Mouse (Mus musculus): ENCODE results near the gene Ccdc9. TPM values are rescaled to one million over a fixed set of nuclear protein-coding genes. Genes with fewer than 3 reads are reported as not detected.
A peak's percentile ranks its signal among the peaks of the same experiment; 100 is the strongest.
"Not testable (repeated sequence)": the region's sequence is repeated elsewhere in the genome, so short reads cannot be mapped to it uniquely, and the experiment has no call there.

Ccdc9 gene
- polyA plus RNA-seq, 1 experiment, result 24.3 TPM

- no peak overlapping the region for H3K4me3 ChIP-seq (ENCODE audit: insufficient read depth, low read depth, low read length)
- 88% methylated on average over 11 of the region's 11 CpGs for WGBS
- TF ChIP-seq POLR2A (IDR thresholded peaks at IDR 0.05; ENCODE audit: low read depth, low read length), result no peak
- TF ChIP-seq CTCF (conservative IDR thresholded peaks at IDR 0.05; ENCODE audit: insufficient read depth, insufficient read length, low read depth, low read length), result no peak
- H3K4me1 ChIP-seq (ENCODE audit: control insufficient read depth, insufficient read depth, low read length), result no peaks in the 10 kb centered on the region
- no peaks in the 10 kb centered on the region for H3K36me3 ChIP-seq (ENCODE audit: control insufficient read depth, insufficient read depth, low read length)
- no peak overlapping the region for H3K27ac ChIP-seq (ENCODE audit: insufficient read depth, low read depth, low read length)
- no peaks in the 10 kb centered on the region for H3K27me3 ChIP-seq (replicated peaks; ENCODE audit: control insufficient read depth, insufficient read depth, low read length)
- no peak for DNase-seq
Observed at GRCm38 (mm10) chr7:16265856-16266255, 20.7 kb downstream of the Ccdc9 start.

GRCm38 (mm10) chr7:16263843-16264242 is 22.8 kb downstream of the Ccdc9 start:
- 73% methylated on average over 5 of the region's 5 CpGs for WGBS
- TF ChIP-seq CTCF (conservative IDR thresholded peaks at IDR 0.05; ENCODE audit: insufficient read depth, insufficient read length, low read depth, low read length) (no peak), POLR2A (IDR thresholded peaks at IDR 0.05; ENCODE audit: low read depth, low read length) (no peak)

GRCm38 (mm10) chr7:16263015-16263787 is 23.4 kb downstream of the Ccdc9 start:
- DNase-seq, result peak; percentile 85
- H3K27me3 ChIP-seq (replicated peaks; ENCODE audit: control insufficient read depth, insufficient read depth, low read length), result no peaks in the 10 kb centered on the region
- 24% methylated on average over 8 of the region's 8 CpGs for WGBS

More at GRCm38 (mm10) chr7:16263843-16264242, 22.8 kb downstream of the Ccdc9 start:
- no peak for DNase-seq
- no peak overlapping the region for H3K27ac ChIP-seq (ENCODE audit: insufficient read depth, low read depth, low read length)
- H3K4me3 ChIP-seq (ENCODE audit: insufficient read depth, low read depth, low read length), result no peak overlapping the region
- no peaks in the 10 kb centered on the region for H3K36me3 ChIP-seq (ENCODE audit: control insufficient read depth, insufficient read depth, low read length)
- no peaks in the 10 kb centered on the region for H3K27me3 ChIP-seq (replicated peaks; ENCODE audit: control insufficient read depth, insufficient read depth, low read length)
- H3K4me1 ChIP-seq (ENCODE audit: control insufficient read depth, insufficient read depth, low read length), result no peaks in the 10 kb centered on the region

GRCm38 (mm10) chr7:16261097-16261496 is 25.5 kb downstream of the Ccdc9 start:
- TF ChIP-seq CTCF (conservative IDR thresholded peaks at IDR 0.05; ENCODE audit: insufficient read depth, insufficient read length, low read depth, low read length) (no peak), POLR2A (IDR thresholded peaks at IDR 0.05; ENCODE audit: low read depth, low read length) (no peak)
- Histone ChIP-seq H3K4me3 (ENCODE audit: insufficient read depth, low read depth, low read length) (no peak overlapping the region), H3K27ac (ENCODE audit: insufficient read depth, low read depth, low read length) (no peak overlapping the region), H3K36me3 (ENCODE audit: control insufficient read depth, insufficient read depth, low read length) (no peaks in the 10 kb centered on the region), H3K27me3 (replicated peaks; ENCODE audit: control insufficient read depth, insufficient read depth, low read length) (no peaks in the 10 kb centered on the region), H3K4me1 (ENCODE audit: control insufficient read depth, insufficient read depth, low read length) (no peaks in the 10 kb centered on the region)
- DNase-seq, result no peak
- whole genome bisulfite sequencing, result 68% methylated on average over 1 of the region's 1 CpGs

More at GRCm38 (mm10) chr7:16263015-16263787, 23.4 kb downstream of the Ccdc9 start:
- no peak for TF ChIP-seq POLR2A (IDR thresholded peaks at IDR 0.05; ENCODE audit: low read depth, low read length)
- TF ChIP-seq CTCF (conservative IDR thresholded peaks at IDR 0.05; ENCODE audit: insufficient read depth, insufficient read length, low read depth, low read length), result peak; percentile 74
- H3K36me3 ChIP-seq (ENCODE audit: control insufficient read depth, insufficient read depth, low read length), result no peaks in the 10 kb centered on the region
- no peak overlapping the region for H3K27ac ChIP-seq (ENCODE audit: insufficient read depth, low read depth, low read length)
- H3K4me1 ChIP-seq (ENCODE audit: control insufficient read depth, insufficient read depth, low read length), result no peaks in the 10 kb centered on the region
- no peak overlapping the region for H3K4me3 ChIP-seq (ENCODE audit: insufficient read depth, low read depth, low read length)

- Histone ChIP-seq H3K27me3 (replicated peaks; ENCODE audit: control insufficient read depth, insufficient read depth, low read length) (no peaks in the 10 kb centered on the region), H3K4me3 (ENCODE audit: insufficient read depth, low read depth, low read length) (no peak within 1 kb of the TSS), H3K27ac (ENCODE audit: insufficient read depth, low read depth, low read length) (no peak within 1 kb of the TSS), H3K4me1 (ENCODE audit: control insufficient read depth, insufficient read depth, low read length) (no peaks in the 10 kb centered on the region), H3K36me3 (ENCODE audit: control insufficient read depth, insufficient read depth, low read length) (no peaks in the 10 kb centered on the region)
- no peak for DNase-seq
- TF ChIP-seq CTCF (conservative IDR thresholded peaks at IDR 0.05; ENCODE audit: insufficient read depth, insufficient read length, low read depth, low read length) (no peak), POLR2A (IDR thresholded peaks at IDR 0.05; ENCODE audit: low read depth, low read length) (no peak)
- WGBS, result 77% methylated on average over 5 of the region's 5 CpGs
Observed at GRCm38 (mm10) chr7:16259110-16259590, 27.4 kb downstream of the Ccdc9 start, which contains the start of gene C5ar1. TSS of gene C5ar1 (minus strand) at chr7:16259540.

GRCm38 (mm10) chr7:16257830-16258229 is 28.8 kb downstream of the Ccdc9 start:
- DNase-seq, result no peak
- TF ChIP-seq CTCF (conservative IDR thresholded peaks at IDR 0.05; ENCODE audit: insufficient read depth, insufficient read length, low read depth, low read length) (no peak), POLR2A (IDR thresholded peaks at IDR 0.05; ENCODE audit: low read depth, low read length) (no peak)
- WGBS, result 85% methylated on average over 11 of the region's 11 CpGs
- Histone ChIP-seq H3K27ac (ENCODE audit: insufficient read depth, low read depth, low read length) (no peak overlapping the region), H3K4me1 (ENCODE audit: control insufficient read depth, insufficient read depth, low read length) (no peaks in the 10 kb centered on the region), H3K36me3 (ENCODE audit: control insufficient read depth, insufficient read depth, low read length) (no peaks in the 10 kb centered on the region), H3K27me3 (replicated peaks; ENCODE audit: control insufficient read depth, insufficient read depth, low read length) (no peaks in the 10 kb centered on the region), H3K4me3 (ENCODE audit: insufficient read depth, low read depth, low read length) (no peak overlapping the region)

- not testable (repeated sequence) for H3K27ac ChIP-seq (ENCODE audit: insufficient read depth, low read depth, low read length); H3K27me3 ChIP-seq (replicated peaks; ENCODE audit: control insufficient read depth, insufficient read depth, low read length); H3K4me3 ChIP-seq (ENCODE audit: insufficient read depth, low read depth, low read length); H3K36me3 ChIP-seq (ENCODE audit: control insufficient read depth, insufficient read depth, low read length); H3K4me1 ChIP-seq (ENCODE audit: control insufficient read depth, insufficient read depth, low read length); DNase-seq
- 82% methylated on average over 4 of the region's 4 CpGs for WGBS
Observed at GRCm38 (mm10) chr7:16255963-16256362, 30.6 kb downstream of the Ccdc9 start.
